Mouse (Mus musculus): ENCODE results near the gene Asb10.

DNA sequence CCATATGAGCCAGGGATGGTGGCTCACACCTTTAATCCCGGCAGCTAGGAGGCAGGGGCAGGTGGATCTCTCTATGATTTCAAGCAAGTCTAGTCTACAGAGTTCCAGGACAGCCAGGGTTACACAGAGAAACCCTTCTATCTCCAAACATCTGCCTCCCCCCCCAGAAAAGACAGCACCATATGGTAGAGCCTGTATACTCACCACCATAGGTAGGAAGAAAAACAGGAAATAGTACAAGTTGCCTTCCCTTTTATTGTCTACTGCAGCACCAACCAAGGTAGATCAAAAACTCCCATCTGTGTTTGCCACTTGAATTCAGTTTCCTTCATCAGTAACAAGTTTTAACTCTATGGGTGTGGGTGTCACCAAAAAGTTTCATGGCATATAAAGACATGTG lies 35.2 kb upstream of the Asb10 start:
- TF ChIP-seq POLR2A (IDR thresholded peaks at IDR 0.05; ENCODE audit: borderline replicate concordance, control insufficient read depth, low read depth, low read length) (no peak), CTCF (IDR thresholded peaks at IDR 0.05; ENCODE audit: control insufficient read depth, insufficient read depth, low read length) (no peak)
